Mouse (Mus musculus): ENCODE measurements around the gene Ppp6c.
"Not testable (repeated sequence)": the region's sequence is repeated elsewhere in the genome, so short reads cannot be mapped to it uniquely, and the experiment has no call there.

The Ppp6c gene

GRCm38 (mm10) chr2:39226019-39226640 lies at the start of gene Ppp6c:
TSS of gene Ppp6c (minus strand) at chr2:39226451.
- in situ Hi-C loops (cut with MboI; ENCODE audit: low sequenced_read_pairs), result no loop called here

GRCm38 (mm10) chr2:39268357-39268756 lies 42.1 kb upstream of the Ppp6c start:
- in situ Hi-C loops (cut with MboI; ENCODE audit: low sequenced_read_pairs), result no loop called here

- in situ Hi-C loops (cut with MboI; ENCODE audit: low sequenced_read_pairs), result not testable (repeated sequence)
Observed at GRCm38 (mm10) chr2:39252275-39252674, 26.0 kb upstream of the Ppp6c start.

DNA sequence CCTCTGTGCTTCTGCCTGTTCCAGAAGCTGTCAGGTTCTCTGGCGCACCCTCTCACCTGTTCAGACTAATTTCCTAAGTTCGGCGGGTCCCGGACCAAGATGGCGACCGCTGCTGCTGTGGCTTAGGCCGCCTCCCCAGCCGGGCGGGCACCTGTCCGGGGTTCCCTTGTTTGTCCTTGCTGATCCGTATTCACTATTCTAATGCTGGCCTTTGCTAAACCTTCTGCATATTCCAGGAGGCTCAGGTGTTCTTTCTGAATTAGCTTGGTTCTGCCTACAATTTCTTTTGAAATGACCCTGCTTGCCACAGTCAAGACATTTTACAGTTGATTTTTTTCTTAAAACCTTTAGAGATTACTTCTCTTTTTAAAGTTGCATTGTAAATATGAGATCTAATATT lies 20.6 kb upstream of the Ppp6c start:
- in situ Hi-C loops (cut with MboI; ENCODE audit: low sequenced_read_pairs), result not testable (repeated sequence)

GRCm38 (mm10) chr2:39226731-39227130 lies 480 bp upstream of the Ppp6c start:
- in situ Hi-C loops (cut with MboI; ENCODE audit: low sequenced_read_pairs), result no loop called here

GRCm38 (mm10) chr2:39225331-39226018 lies 776 bp downstream of the Ppp6c start:
- in situ Hi-C loops (cut with MboI; ENCODE audit: low sequenced_read_pairs), result not testable (repeated sequence)

DNA sequence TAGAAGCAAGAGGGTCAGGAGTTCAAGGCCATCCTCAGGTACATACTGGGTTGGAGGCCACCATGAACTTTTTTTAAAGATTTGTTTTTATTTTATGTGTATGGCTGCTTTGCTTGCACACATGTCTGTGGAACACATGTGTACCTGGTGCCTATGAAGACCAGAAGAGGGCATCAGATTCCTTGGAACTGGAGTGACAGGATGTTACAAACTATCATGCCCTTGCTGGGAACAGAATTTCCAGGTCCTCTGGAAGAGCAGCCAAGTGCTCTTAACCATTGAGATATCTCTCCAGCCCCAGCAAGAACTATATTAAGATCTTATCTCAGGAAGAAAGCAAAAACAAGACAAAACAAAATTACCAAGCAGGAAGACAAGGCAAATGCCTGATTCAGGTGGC lies 1.6 kb downstream of the Ppp6c start:
- in situ Hi-C loops (cut with MboI; ENCODE audit: low sequenced_read_pairs), result no loop called here

GRCm38 (mm10) chr2:39220010-39220409 lies 6.2 kb downstream of the Ppp6c start:
- in situ Hi-C loops (cut with MboI; ENCODE audit: low sequenced_read_pairs), result no loop called here

DNA sequence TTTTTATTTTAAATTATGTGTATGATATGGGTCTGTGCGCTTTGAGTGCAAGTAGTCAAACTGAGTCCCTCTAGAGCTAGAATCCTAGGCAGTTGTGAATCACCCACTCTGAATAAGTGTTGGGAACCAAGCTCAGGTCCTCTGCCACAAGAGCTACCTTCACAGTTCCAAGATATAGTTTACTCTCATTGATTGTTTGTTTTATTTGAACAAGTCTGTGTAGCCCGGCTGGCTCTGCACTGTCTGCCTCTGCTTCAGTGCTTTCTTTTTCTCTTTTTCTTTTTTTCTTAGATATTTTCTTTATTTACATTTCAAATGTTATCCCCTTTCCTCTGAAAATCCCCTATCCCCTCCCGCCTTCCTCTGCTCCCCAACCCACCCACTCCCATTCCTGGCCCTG lies 7.2 kb downstream of the Ppp6c start:
- in situ Hi-C loops (cut with MboI; ENCODE audit: low sequenced_read_pairs), result no loop called here

DNA sequence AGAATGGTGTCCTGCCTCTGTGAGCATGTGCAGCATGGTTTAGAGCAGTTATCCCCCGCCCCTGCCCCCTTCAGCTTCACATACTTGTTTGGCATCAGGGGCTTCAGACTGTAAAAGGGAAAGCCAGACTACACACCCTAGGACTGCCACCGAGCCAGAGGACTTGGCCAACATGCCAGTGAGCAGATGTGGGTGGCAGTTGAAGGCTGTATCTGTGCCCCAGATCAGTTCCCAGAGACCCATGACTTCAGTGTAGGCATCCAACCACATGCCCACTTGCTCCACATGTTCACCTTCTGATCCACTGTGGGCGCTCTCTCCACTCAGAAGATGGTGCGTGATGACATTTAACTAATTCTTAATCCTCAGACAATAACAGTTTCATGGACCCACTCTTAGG lies 9.1 kb downstream of the Ppp6c start:
- in situ Hi-C loops (cut with MboI; ENCODE audit: low sequenced_read_pairs), result no loop called here

DNA sequence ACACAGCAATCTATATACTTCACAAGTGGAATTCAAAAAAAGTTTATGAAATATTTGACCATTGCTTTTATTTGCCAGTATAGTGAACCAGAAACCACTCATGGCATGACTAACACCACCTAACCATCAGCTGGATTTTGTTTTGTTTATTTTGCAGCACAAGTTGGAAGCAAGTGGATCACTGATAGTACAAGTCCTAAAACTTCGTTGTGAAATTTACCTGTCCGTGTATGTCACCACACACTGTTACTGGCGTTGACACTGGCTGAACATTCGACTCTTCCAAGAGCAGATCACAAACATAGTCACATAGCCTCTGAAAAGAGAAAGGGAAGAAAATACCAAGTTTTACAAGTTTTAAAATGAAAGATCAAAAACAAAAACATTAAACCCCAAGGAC lies 15.5 kb downstream of the Ppp6c start:
- in situ Hi-C loops (cut with MboI; ENCODE audit: low sequenced_read_pairs), result no loop called here

- in situ Hi-C loops (cut with MboI; ENCODE audit: low sequenced_read_pairs), result no loop called here
Observed at GRCm38 (mm10) chr2:39203359-39203758, 22.9 kb downstream of the Ppp6c start.

- in situ Hi-C loops (cut with MboI; ENCODE audit: low sequenced_read_pairs), result no loop called here
Observed at GRCm38 (mm10) chr2:39194809-39195208, 31.4 kb downstream of the Ppp6c start.

DNA sequence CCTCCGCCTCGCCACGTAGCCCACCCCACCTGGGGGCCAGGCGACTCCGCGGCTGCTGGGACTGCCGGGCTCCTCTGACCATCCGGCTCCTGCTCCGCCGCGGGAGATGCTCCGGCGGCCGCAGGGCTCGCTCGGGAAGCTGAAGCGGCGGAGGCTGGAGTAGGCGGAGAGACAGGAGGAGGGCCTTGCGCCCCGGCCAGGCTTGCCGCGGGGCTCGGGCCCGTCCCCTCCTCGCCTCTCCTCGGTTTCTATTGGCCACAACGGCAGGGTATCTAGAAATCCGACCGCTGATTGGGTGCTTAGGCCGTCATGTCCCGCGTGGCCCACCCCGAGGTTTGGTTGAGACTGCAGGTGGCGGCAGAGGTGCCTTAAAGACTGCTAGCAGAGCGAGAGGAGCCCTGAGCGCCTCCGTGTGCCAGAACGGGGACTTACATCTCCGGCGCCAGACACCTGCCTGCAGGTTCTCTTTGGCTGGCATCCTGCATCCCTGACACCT lies 35.6 kb downstream of the Ppp6c start, which contains the start of gene Scai:
Scai (minus strand) TSS at position 174 of the 496 bp plus-strand sequence.
- in situ Hi-C loops (cut with MboI; ENCODE audit: low sequenced_read_pairs), result no loop called here

GRCm38 (mm10) chr2:39189961-39190560 lies 36.2 kb downstream of the Ppp6c start:
- in situ Hi-C loops (cut with MboI; ENCODE audit: low sequenced_read_pairs), result loop anchor here (10.0 kb wide), 1 partner anchor 255 kb away; the partner anchor contains the start of gene Olfml2a

DNA sequence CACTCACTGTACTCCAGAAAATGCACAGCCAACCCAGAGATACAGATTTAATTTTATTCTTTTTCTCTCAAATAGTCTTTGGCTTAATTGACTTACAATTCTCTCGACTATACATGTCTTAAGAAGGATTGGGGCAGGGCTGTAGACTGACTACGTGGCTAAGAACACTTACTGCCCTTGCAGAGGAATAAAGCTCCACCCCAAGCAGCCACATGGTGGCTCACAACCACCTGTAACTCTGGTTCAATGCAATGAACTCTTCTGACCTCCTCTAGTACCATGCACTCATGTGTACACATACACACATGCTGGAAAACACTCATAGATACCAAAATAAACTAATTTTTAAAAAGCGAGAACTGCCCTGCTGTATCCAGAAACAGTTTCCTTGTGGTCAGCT lies 40.3 kb downstream of the Ppp6c start:
- in situ Hi-C loops (cut with MboI; ENCODE audit: low sequenced_read_pairs), result loop anchor here (10.0 kb wide), 1 partner anchor 251 kb away; the partner anchor contains the start of gene Olfml2a

DNA sequence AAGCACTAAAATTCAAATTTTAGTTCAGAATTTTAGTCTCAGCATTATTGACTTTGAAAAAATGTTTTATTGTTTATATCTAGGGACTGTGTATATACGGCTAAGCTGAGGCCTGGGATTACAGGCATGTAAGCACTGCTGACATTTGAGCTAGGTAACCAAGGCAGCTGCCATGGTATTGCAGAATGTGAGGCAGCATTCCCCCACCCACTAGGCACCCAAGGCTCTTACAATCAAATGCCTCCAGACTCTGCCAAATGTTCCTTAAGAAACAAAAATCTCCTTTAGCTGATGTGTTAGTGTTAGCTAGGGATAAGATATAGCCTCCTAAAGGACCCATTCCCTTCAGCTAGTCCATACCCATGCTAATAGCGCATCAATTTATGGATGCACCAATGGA lies 42.7 kb downstream of the Ppp6c start:
- in situ Hi-C loops (cut with MboI; ENCODE audit: low sequenced_read_pairs), result loop anchor here (10.0 kb wide), 1 partner anchor 249 kb away; the partner anchor contains the start of gene Olfml2a

DNA sequence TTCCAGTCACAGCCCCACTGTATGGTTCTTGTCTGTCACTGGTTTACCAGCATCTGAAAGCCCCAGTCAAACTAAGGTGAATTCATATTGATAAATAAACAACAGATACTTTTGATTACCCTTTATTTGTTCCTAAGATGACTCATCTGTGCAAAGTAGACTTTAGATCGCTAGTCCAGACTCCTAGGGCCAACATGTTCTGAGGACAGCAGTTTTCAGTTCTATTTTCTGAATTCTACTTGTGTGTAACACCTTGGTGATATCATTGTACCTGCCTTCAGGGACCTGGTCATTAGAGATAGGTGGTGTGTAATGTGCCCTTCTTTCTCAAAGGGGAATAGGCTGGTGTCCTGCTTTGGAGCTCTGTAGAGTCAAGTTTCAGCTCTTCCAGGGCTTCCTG lies 65.3 kb downstream of the Ppp6c start:
- in situ Hi-C loops (cut with MboI; ENCODE audit: low sequenced_read_pairs), result no loop called here

GRCm38 (mm10) chr2:39157916-39158315 lies 68.3 kb downstream of the Ppp6c start:
- in situ Hi-C loops (cut with MboI; ENCODE audit: low sequenced_read_pairs), result no loop called here

- in situ Hi-C loops (cut with MboI; ENCODE audit: low sequenced_read_pairs), result no loop called here
Observed at GRCm38 (mm10) chr2:39156821-39157220, 69.4 kb downstream of the Ppp6c start.

- in situ Hi-C loops (cut with MboI; ENCODE audit: low sequenced_read_pairs), result no loop called here
Observed at GRCm38 (mm10) chr2:39150943-39151342, 75.3 kb downstream of the Ppp6c start.

GRCm38 (mm10) chr2:39148075-39148474 lies 78.2 kb downstream of the Ppp6c start:
- in situ Hi-C loops (cut with MboI; ENCODE audit: low sequenced_read_pairs), result no loop called here

All from CH12F3 (cell line).